Mouse (Mus musculus): ENCODE data around the gene Gdf7.

GRCm38 (mm10) chr12:8324086-8324485 is 22.3 kb upstream of the Gdf7 start:
- TF ChIP-seq CTCF (IDR thresholded peaks at IDR 0.05) (no peak), EP300 (IDR thresholded peaks at IDR 0.05) (no peak)

Measured in lung, postnatal 0 days (tissue).